Mouse (Mus musculus) limb, embryonic 14.5 days (tissue): ENCODE data around the gene Acy3. TPM values are rescaled to one million over a fixed set of nuclear protein-coding genes. Genes with fewer than 3 reads are reported as not detected.
"Not testable (repeated sequence)": the region's sequence is repeated elsewhere in the genome, so short reads cannot be mapped to it uniquely, and the experiment has no call there.

Source experiments
- ATAC-seq: fragments of 200-750 bp; cut with Nextera tagmentation; 2 replicates; pipeline ENCODE4 v1.8.0; 2017; ENCODE audit warnings: low read depth, moderate number of reproducible peaks, moderate TSS enrichment; ENCODE audit not compliant: low FRiP score
- DNase-seq: peaks from one replicate; pipeline ENCODE4 v3.0.0-alpha.2; 2015; ENCODE audit warnings: low spot score
- H3K27ac ChIP-seq: fragments of 300-500 bp; sonication (generic); replicated peaks from 2 replicates; pipeline ENCODE4 v1.5.1; 2014; ENCODE audit warnings: low read depth, mild to moderate bottlenecking, low read length, moderate library complexity, mixed read lengths
- H3K27me3 ChIP-seq: fragments of 300-500 bp; sonication (generic); 2 replicates; pipeline ENCODE4 v1.6.1; 2014; ENCODE audit warnings: low read length, mixed read lengths; ENCODE audit not compliant: control insufficient read depth, insufficient read depth
- H3K36me3 ChIP-seq: fragments of 300-500 bp; sonication (generic); 2 replicates; pipeline ENCODE4 v1.6.1; 2014; ENCODE audit warnings: mild to moderate bottlenecking, low read length, moderate library complexity, mixed read lengths; ENCODE audit not compliant: control insufficient read depth, insufficient read depth
- H3K4me1 ChIP-seq: fragments of 300-500 bp; sonication (generic); 2 replicates; pipeline ENCODE4 v1.6.1; 2014; ENCODE audit warnings: antibody characterized with exemption, low read length, mixed read lengths; ENCODE audit not compliant: control insufficient read depth, insufficient read depth
- H3K4me2 ChIP-seq: fragments of 300-500 bp; sonication (generic); replicated peaks from 2 replicates; pipeline ENCODE4 v1.6.1; 2014; ENCODE audit warnings: low read depth, mild to moderate bottlenecking, low read length, moderate library complexity; ENCODE audit not compliant: severe bottlenecking
- H3K4me3 ChIP-seq: fragments of 300-500 bp; sonication (generic); replicated peaks from 2 replicates; pipeline ENCODE4 v1.5.1; 2014; ENCODE audit warnings: low read length
- H3K9ac ChIP-seq: fragments of 300-500 bp; sonication (generic); 2 replicates; pipeline ENCODE4 v1.6.1; 2014; ENCODE audit warnings: mild to moderate bottlenecking, low read depth, low read length, moderate library complexity; ENCODE audit not compliant: severe bottlenecking
- H3K9me3 ChIP-seq: fragments of 300-500 bp; sonication (generic); 2 replicates; pipeline ENCODE4 v1.6.1; 2016; ENCODE audit warnings: low read length; ENCODE audit not compliant: control insufficient read depth
- POLR2A ChIP-seq: fragments of 200-500 bp; IDR thresholded peaks from 2 replicates; pipeline ENCODE4 v1.8.0; 2012; ENCODE audit warnings: inconsistent platforms, mild to moderate bottlenecking, moderate library complexity, borderline replicate concordance; ENCODE audit not compliant: insufficient read depth, insufficient read length; ENCODE audit errors: extremely low read depth
- WGBS: fragments of 180-500 bp; shearing (Covaris S2); extraction: QIAGEN DNeasy Blood & Tissue Kit; methylation state at CpG from one replicate; pipeline ENCODE4 v1.1.7; 2014; 5-methylcytosine and 5-hydroxymethylcytosine counted together
- polyA plus RNA-seq, 2 experiments: library from polyadenylated mRNA; depleted of rRNA in 1 of 2; stranded (reverse) in 1 of 2; unstranded in 1 of 2; fragments of >200 nt; fragmentation: Nextera tagmentation in 1 of 2; extraction: Ambion mirVana in 1 of 2; gene quantifications; 2 replicates each; pipeline versions ENCODE4 v1.2.1 to v1.2.3; 2012 to 2014

Gene Acy3
- polyA plus RNA-seq, 2 experiments = 9.2 to 9.4 TPM

DNA sequence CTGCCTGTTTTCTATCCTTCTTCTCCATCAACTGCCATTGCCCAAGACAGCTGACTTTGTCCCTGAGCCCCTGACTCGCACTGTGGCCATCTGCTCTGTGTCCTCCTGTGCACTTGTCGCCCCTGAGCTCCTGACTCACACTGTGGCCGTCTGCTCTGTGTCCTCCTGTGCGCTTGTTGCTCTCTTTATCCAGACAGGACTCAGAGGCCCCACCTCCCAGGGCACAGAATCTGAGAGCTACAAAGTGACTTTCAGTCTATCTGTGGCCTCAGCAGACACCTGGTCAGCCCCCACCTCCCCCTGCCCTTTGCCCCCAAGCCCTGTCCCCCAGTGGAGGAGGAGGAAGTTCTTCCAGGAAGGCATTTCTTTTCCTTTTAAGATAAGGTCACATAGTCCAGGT is 30.6 kb upstream of the Acy3 start:
- Histone ChIP-seq H3K9ac (no peak overlapping the region), H3K4me2 (no peak overlapping the region), H3K4me3 (no peak overlapping the region), H3K27ac (no peak overlapping the region), H3K36me3 (no peaks in the 10 kb centered on the region), H3K4me1 (no peaks in the 10 kb centered on the region), H3K27me3 (no peaks in the 10 kb centered on the region), H3K9me3 (no peaks in the 10 kb centered on the region)
- ATAC-seq = no peak
- 49% methylated on average over 4 of the region's 4 CpGs for WGBS
- no peak for DNase-seq
- TF ChIP-seq POLR2A = no peak

DNA sequence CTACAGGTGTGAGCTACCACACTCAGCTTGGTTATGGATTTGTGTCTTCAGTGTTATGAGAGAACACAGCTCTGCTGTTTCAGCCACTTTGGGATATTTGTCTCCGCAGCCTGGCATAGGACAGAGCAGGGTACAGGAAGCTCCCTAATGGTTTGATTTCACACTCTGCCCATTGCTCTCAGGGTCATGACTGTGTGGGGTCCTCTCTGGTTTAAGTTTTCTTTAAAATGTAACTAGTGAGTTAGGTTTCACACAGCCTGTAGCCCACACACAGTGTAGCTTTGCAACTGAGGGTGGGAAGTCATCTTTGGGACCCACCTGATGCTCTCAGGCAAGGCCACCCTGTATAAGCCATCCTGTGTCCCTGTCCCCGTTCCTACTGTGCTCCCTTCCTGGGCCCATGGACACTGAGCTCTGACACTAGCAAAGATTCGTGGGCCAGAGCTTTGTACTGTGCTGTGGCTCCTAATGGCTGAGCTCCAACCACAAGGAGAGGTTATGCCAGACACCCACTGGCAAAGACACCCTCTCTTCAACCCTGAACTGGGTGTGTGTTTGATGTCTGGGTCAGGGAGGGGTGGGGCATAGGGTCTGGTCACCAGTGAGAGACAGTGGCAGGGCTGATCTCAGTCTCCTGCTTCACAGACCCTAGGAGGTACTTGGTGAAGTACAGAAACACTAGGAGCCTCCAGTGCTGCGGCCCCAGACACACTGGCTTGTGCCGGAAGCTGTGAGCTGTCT is 28.9 kb upstream of the Acy3 start:
- 86% methylated on average over 5 of the region's 5 CpGs for WGBS
- not testable (repeated sequence) for H3K9ac ChIP-seq, H3K27me3 ChIP-seq, DNase-seq, ATAC-seq, H3K4me1 ChIP-seq, H3K27ac ChIP-seq, H3K4me3 ChIP-seq, H3K4me2 ChIP-seq, H3K9me3 ChIP-seq, H3K36me3 ChIP-seq

DNA sequence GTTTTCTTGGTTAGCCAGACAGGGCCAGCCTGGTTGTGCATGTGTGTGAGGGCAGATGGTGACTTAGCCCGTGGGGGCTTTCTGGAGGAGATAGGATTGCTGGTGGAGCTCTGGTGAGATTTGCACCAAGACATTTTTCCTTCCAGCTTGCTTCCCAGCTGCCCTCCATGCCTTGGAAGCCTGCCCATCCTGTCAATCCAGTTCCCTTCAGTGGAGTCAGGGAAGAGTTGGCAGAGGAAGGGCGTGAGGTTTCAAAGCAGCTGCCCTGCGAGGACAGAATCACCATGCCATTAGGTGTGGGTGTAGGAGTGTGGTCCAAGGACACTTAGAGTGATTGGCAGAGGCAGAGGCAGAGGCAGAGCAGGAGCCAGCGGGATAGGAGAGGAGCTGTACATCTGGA is 27.9 kb upstream of the Acy3 start, which contains the start of gene Aldh3b3:
Gene Aldh3b3 (plus strand): TSS at position 176 of the 400 bp plus-strand sequence.
- no peak within 1 kb of the TSS for H3K4me3 ChIP-seq
- no peak for ATAC-seq
- no peak for TF ChIP-seq POLR2A
- H3K4me1 ChIP-seq = no peaks in the 10 kb centered on the region
- no peaks in the 10 kb centered on the region for H3K9me3 ChIP-seq
- H3K9ac ChIP-seq = no peak within 1 kb of the TSS
- H3K4me2 ChIP-seq = no peak within 1 kb of the TSS
- no peaks in the 10 kb centered on the region for H3K36me3 ChIP-seq
- WGBS = 74% methylated on average over 4 of the region's 4 CpGs
- no peak within 1 kb of the TSS for H3K27ac ChIP-seq
- no peaks in the 10 kb centered on the region for H3K27me3 ChIP-seq
- no peak for DNase-seq

DNA sequence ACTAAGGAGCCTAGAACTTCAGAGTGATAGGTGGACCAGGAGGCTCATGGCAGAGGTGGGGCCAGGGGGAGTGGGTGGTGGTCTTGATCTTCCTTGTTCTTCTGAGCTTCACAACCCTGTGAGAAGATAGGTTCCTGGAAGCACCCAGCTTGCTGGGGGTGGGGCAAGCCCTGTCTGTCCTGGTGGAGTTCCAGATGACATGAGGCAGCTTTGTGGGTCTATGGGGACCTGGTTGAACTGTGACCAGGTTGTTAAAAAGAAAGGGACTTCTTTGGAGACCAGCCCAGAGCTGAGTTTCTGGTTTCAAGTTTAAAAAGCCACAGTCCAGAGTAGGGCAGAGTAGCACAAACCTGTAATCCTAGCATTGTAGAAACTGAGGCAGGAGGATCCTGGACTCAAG is 27.3 kb upstream of the Acy3 start:
- Histone ChIP-seq H3K27me3 (no peaks in the 10 kb centered on the region), H3K27ac (no peak overlapping the region), H3K9ac (no peak overlapping the region), H3K9me3 (no peaks in the 10 kb centered on the region), H3K4me1 (no peaks in the 10 kb centered on the region), H3K36me3 (no peaks in the 10 kb centered on the region), H3K4me3 (no peak overlapping the region), H3K4me2 (no peak overlapping the region)
- TF ChIP-seq POLR2A = no peak
- no peak for ATAC-seq
- no peak for DNase-seq

DNA sequence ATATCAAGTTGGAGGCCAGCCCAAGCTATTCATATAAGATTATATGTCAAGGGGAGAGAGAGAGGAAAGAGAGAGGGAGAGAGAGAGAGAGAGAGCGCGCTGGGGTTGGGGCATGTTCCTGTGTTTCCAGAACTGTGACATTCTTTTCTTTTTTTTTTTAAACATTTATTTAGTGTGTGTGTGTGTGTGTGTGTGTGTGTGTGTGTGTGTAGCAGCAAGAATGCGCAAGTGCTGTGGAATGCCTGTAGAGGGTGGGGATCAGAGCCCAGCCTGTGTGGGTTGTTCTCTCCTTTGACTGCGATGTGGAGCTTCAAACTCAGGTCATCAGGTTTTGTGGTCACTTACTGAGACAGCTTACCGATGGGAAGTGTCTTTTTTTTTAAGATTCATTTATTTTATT is 26.2 kb upstream of the Acy3 start:
- Histone ChIP-seq H3K36me3 (no peaks in the 10 kb centered on the region), H3K27me3 (no peaks in the 10 kb centered on the region), H3K27ac (no peak overlapping the region), H3K4me3 (no peak overlapping the region), H3K4me1 (no peaks in the 10 kb centered on the region), H3K9me3 (no peaks in the 10 kb centered on the region), H3K4me2 (no peak overlapping the region), H3K9ac (no peak overlapping the region)
- WGBS = 74% methylated on average over 5 of the region's 5 CpGs
- ATAC-seq = no peak
- DNase-seq = no peak
- TF ChIP-seq POLR2A = no peak

DNA sequence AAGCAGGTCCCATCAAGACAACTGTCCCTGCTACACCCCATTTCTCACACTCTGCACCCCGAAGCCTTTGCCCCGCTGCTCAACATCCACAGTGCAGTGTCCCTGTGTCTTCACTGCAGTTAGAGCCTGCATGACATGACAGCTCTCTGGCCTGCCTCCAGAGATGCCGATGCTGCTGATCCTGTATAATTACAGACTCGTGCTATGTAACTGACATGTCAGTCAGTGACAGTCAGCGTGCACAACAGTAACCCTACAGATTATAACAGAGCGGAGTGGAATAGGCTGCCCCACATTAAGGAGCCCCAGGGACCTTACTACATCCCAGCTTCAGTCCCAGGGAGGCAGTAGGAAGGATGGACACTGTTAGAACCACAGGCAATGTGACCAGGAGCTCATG is 24.6 kb upstream of the Acy3 start:
- not testable (repeated sequence) for H3K27me3 ChIP-seq, H3K4me1 ChIP-seq, H3K9me3 ChIP-seq, H3K9ac ChIP-seq, DNase-seq, H3K4me3 ChIP-seq, H3K27ac ChIP-seq, H3K36me3 ChIP-seq, H3K4me2 ChIP-seq, ATAC-seq
- 83% methylated on average over 6 of the region's 6 CpGs for WGBS
